Mouse (Mus musculus): ENCODE data around the gene Slc29a3. TPM values are rescaled to one million over a fixed set of nuclear protein-coding genes. Genes with fewer than 3 reads are reported as not detected.
"Not testable (repeated sequence)": the region's sequence is repeated elsewhere in the genome, so short reads cannot be mapped to it uniquely, and the experiment has no call there.

Gene Slc29a3
- polyA plus RNA-seq, 1 experiment: 24.4 TPM

DNA sequence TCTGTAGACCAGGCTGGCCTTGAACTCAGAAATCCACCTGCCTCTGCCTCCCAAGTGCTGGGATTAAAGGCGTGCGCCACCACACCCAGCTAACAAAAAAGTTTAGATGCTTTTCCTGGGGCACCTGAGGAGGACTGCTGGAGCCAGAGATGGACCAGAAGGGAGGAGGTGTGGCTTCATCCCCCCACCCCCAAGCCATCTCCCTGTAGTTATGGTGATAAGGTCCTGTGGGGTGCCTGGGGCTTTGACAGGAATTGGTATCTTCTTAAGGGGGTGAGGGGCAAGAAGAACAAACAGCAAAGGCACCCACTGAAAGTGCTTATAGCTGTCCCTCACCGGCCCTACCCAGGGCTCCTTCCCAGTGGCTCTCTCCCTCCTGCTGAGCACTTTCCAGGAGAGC, 25.7 kb downstream of the Slc29a3 start:
- DNase-seq (ENCODE audit: low read depth): no peak

DNA sequence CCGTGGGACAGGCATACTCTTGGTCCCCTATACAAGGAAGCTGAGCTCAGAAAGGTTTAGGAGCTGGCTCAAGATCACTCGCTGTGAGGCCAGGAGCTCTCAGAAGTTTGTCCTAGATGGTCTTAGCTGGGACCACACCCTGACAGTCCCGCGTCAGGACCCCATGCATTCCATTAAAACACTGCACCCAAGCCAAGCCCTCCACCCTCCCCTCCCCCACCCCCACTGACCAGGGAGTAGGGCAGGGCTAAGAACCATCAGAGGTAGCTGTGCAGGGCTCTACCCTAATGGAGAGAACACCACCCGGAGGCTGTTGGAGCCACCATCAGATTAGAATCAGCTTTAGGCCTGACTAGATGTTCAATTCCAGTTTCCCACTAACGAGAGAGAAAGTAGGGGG, 28.1 kb downstream of the Slc29a3 start:
- DNase-seq (ENCODE audit: low read depth): no peak

DNA sequence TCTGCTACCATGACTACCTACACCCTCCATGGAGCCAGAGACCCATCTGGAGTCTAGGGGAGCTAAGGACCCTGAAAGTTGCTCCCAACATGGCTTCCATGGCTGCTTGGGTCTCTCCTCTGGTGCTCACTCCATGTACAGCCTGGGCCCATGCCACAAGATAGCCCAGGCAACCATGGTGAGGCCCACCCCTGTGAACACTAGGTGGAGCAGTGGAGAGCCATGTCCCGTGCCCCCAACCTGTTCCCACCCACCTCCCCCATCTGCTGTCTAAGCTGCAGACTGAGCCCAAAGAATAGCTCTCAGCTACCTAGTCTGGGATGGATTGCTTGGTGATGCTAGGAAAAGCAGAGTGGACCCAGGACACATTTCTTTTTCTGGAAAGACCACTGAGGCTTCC, 29.2 kb downstream of the Slc29a3 start:
- DNase-seq (ENCODE audit: low read depth): no peak

DNA sequence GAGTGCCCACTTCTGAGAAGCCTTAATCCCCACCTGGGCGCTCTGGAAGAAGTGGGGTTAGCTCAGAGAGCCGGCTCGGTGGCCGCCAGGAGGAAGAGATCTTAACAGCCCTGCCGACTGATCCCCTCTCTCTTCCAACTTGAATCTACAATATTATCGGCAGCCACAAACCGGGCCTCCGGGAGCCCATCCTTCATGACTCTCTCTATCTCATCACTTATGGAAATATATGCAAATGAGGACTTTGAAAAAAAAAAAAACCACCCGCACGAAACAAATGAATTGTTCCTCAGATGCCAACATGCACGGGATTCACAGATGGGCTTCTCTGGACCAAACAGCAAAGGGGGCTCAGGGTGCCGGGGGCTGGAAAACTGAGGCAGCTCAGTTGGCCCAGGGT, 31.0 kb downstream of the Slc29a3 start:
- DNase-seq (ENCODE audit: low read depth): no peak

DNA sequence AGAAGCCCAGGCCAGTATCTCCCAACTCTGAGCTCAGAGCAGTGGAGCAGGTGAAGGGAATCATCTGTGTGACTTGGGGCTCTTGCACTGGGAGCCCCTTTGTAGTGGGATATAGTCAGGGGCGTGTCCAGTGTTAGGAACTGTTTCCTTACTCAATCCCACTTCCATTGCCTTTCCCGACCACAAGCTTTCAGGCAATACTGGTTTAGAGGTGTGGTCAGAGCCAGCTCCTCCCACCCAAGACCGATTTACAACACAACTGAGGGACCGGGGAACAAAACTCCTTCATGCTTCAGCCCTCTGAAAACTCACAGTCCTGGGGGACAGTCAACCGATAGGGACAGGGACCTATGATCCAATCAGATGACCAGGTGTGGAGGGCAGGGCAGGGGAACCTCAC, 32.1 kb downstream of the Slc29a3 start:
- DNase-seq (ENCODE audit: low read depth): no peak

DNA sequence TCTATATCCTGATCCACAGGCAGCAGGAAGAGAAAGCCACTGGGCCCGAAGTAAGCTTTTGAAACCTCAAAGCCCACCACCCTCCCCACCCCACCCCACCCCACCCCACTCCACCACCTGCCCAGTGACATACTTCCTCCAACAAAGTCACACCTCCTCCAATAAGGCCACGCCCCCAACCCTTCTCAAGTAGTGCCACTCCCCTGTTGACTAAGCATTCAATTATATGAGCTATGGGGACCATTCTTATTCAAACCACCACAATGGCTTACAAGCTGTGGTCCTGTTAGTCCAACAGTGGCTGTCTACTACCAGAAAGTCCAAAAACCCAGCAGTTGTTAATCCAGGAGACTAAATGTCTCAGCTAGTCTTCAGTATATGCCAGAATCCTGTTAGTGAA, 34.1 kb downstream of the Slc29a3 start:
- no peak for DNase-seq (ENCODE audit: low read depth)

DNA sequence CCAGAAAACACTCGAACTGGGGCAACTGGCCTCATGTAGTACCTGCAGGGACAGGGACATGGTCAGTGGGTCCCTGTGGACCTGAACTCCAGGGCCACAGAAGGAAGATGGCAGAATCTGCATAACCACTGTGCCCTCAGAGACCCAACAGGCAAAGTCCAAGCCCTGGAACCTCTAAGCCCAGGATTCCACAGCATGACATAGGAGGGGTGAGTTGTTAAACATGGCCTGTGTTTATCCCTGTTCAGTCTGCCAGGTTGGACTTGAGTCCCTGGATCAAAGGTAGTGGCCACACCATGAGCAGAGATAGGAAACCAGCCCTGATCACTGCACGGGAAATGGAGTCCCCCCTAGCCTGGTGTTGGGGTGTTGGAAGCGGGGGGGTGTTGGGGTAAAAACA, 36.1 kb downstream of the Slc29a3 start:
- no peak for DNase-seq (ENCODE audit: low read depth)

DNA sequence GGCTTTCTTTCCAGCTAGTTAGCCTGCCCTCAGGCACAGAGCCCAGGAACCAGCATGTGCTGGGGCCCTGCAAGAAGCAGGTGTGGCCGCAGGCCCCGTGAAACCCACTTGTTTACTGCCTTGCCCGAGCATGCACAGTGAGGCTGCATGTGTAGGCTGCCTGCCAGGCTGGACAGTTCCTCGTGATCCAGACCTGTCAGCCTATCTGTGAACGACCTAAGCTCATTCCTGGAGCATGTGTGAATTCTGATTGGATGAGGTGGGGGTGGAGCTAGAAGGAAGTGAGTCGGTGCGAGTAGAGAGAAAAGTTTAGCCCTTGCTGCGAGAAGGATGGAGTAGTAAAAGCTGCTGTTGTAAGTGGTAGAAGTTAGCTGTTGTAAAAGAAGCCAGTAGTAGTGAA, 40.3 kb downstream of the Slc29a3 start:
- not testable (repeated sequence) for DNase-seq (ENCODE audit: low read depth)

DNA sequence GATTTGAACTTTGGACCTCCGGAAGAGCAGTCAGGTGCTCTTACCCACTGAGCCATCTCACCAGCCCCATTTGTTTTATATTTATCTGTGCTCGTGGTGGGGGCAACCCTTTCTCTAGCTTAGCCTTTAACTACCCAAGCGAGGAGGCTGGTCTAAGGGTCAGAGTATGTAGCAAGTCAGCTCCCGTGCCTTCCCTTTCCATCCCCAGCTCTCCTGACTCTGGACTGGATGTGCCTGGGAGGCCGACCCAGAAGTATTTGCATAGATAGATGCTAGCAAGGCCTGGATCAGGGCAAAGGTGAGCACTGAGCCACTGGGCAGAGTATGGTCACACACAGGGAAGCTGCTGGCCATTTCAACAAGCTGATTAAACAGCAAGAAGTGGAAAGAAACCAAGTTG, 43.8 kb downstream of the Slc29a3 start:
- DNase-seq (ENCODE audit: low read depth): no peak

DNA sequence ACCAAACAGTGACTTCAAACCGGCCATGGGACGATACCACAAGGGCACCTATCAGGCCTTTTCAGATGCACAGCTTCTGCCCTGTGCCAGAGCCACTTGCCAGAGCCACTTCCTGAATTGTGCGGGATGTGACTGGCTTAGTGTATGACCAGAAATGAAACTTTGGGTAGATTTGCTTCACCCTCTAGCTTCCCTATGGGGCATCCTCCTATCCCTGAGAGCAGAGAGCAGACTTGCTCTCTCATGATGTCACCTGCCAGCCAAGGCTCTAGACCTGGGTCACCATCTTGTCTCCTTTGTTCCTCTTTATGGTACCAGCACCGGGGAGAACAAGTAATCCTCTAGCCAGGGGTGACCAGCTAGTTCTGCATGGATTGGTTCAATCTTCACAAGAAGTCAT, 46.3 kb downstream of the Slc29a3 start:
- DNase-seq (ENCODE audit: low read depth): no peak

DNA sequence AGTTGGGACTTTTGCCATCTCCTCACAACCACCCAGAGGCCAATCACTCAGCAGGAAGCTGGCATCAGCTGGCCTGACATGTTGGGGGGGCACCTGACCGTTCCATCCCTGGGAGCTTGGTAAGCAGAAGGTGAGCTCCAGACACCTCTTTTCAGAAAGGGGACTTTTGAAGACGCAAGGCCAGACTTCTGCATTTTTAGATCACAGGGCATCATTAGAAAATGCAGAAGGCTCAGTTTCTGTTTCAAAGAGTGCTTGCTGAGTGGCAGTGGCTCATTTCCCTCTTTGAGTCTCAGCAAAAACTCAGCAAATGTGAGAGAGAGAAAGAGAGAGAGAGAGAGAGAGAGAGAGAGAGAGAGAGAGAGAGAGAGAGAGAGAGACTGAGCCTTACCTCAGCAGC, 47.5 kb downstream of the Slc29a3 start:
- no peak for DNase-seq (ENCODE audit: low read depth)

DNA sequence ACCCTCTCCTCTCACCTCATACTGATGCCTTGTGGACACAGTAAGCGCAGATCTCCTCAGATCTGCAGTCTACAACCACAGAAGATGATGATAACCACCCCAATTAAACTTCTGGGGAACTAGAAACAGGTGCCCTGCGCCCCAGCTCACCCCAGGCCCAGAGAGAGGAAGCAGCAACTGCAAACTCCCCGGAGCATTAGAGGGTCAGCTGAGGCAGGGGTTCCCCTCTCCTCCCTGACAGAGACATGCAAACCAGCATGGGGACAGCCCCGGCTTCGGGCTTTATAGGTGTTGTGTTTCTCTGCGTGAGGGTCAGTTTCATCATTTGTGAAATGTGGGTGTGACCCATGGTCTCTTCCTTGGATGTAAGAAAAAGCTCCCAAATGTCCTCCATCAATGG, 54.8 kb downstream of the Slc29a3 start:
- DNase-seq (ENCODE audit: low read depth): no peak

DNA sequence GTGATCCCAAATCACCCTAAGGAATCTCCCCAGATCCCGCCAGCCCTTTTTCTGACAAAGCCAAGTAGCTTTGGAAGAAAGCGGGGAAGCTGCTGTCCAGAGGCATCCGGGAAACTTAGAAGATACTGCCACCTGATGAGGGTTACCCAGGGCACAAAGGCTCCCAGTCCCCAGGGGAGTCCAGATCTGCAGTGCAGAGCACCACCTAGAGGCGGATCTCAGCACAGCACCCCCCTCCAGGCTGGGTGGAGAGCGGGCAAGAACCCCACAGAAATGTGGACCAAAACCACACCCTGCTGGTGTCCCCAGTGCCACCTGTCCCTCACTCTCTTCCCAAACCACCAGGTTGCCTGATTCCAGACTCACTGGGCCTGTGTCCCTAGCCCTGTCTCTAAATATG, 55.6 kb downstream of the Slc29a3 start:
- DNase-seq (ENCODE audit: low read depth): no peak

DNA sequence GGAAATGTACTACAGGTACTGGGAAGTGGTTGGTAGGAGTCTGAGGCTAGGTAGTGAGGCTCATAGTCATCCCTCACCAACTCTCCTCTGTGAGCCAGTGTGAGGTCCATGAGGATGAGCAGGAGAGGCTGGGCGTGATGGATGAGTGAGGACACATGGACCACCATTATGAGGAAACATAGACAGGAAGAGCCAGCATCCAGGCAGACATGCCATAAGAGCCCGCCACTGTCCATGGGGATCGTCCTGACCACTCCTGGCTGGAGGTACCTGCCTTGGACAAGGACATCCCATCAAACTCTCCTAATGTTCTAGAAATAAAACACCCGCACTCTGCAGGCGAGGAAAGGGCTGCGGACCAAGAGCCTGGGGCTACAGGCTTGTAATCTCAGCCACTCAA, 56.2 kb downstream of the Slc29a3 start, which contains the start of gene Cdh23:
Cdh23 (minus strand) TSS at position 101 of the 400 bp plus-strand sequence.
- no peak for DNase-seq (ENCODE audit: low read depth)

DNA sequence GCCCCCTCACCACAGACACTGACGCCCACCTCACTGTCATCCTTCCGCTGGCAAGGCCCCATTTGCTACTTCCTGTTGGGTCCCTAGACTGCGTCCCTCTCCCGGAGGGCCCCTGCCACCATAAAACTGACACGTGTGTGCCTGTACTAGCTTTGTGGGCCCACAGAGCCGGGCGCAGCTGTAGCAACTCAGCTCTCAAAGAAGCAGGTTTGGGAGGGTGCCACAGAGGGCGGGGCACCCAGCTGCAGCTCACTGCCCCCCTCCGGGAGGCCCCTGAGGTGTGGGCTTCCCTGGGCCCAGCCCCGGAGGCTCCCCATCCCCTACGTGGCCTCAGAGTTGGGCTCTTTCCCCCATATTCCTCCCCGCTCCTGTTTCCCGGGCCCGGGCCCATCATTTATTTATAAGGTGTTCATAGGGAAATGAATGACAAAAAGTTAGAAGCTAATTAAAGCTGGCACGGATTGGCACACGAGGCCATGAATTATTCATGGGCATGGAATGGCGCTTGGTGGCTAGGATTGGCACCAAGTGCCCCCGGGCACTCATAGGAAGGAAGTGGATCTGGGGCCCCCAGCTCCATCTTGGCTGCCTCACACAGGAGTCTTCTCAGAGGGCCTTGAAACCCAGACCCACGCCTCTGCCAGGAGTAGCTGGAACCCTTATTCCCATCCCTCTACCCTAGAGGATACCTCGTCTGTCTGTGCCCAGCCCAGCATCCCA, 60.8 kb downstream of the Slc29a3 start:
- no peak for DNase-seq (ENCODE audit: low read depth)

DNA sequence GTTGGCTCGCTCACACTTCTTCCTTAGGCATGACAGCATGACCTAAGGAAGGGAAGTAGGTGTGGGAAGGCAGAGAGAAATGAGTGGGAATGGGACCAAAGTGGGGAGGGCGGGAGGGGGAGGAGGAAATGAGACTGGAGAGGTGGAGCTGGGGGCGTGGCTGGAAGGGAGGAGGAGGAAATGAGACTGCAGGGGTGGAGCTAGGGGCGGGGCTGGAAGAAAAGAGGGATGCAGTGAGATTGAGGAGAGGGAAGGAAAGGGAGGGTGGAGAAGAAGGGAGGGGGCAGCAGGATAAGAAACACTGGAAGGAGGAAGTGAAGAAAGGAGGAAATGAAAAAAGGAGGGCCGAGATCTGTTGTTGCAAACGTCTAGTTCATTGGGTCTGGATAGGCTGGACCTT, 61.6 kb downstream of the Slc29a3 start:
- DNase-seq (ENCODE audit: low read depth): no peak

DNA sequence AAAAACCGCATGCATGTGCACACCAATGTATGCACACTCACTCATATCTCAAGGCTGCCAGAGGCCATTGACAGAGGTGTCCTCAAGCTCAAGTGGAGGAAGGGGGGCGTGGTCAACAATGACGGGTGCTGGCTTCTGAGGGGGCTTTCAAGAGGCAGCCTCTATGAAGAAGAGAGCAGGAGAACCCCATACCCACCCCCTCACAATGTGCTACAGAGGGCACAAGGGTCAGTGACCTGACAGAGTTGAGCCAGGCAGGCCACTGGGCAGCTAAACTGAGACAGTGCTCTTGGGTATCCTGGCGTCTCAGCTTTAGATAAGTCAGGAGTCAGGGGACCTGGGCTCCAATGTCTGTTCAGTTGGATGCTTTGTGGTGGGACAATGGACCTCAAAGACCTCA, 63.2 kb downstream of the Slc29a3 start:
- DNase-seq (ENCODE audit: low read depth): no peak

DNA sequence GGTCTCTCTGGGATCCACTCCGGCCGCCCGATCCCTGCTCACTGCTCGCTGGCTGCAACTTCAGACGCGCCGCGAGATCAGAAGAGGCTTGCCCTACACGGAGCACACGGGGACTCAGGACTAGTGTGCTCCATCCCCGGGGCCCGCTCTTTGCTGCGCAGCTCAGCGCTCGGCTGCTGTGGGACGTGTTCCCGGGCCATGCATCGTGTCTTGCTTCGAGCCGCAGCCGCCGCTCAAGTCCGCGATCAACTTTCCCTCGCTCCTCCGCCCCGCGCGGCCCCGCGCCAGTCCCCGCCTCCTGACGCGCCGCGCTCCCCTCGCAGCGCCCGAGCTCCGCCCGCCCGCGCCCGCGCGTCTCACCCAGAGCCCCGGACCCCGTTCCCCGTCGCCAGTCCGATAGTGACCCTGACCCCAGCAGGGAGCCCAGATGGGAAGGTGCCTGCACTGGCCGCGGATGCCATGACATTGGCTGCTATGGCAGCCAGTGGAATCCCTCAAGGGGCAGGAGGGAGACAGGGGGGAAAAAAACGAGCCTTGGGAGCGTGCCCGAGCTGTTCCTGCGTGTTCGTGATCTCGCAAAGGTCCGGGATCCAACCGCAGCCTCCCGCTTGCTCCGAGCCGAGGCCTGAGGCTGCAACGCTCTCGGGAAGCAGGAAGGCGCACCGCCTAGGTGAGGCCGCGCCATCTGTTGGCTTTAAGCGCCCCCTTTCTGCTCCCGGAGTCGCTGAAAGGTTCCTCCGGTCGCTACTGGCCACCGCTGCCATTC, 65.4 kb downstream of the Slc29a3 start:
- DNase-seq (ENCODE audit: low read depth): no peak

DNA sequence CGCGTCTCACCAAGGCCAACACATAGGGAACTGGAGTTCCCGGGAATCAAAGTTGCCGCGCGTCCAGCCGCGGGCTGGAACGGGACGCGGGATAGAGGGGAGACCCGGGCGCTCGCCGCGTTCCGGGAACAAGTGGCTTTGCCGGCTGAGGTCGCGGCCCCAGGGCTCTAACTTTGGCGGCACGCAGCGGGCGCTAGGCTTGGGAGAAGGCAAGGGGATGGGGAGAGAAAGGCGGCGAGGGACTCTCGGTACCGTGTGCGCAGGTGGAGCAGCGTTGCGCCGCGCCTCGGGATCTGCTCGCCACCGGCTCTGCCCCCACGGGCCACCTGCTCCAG, 66.0 kb downstream of the Slc29a3 start:
- no peak for DNase-seq (ENCODE audit: low read depth)

DNA sequence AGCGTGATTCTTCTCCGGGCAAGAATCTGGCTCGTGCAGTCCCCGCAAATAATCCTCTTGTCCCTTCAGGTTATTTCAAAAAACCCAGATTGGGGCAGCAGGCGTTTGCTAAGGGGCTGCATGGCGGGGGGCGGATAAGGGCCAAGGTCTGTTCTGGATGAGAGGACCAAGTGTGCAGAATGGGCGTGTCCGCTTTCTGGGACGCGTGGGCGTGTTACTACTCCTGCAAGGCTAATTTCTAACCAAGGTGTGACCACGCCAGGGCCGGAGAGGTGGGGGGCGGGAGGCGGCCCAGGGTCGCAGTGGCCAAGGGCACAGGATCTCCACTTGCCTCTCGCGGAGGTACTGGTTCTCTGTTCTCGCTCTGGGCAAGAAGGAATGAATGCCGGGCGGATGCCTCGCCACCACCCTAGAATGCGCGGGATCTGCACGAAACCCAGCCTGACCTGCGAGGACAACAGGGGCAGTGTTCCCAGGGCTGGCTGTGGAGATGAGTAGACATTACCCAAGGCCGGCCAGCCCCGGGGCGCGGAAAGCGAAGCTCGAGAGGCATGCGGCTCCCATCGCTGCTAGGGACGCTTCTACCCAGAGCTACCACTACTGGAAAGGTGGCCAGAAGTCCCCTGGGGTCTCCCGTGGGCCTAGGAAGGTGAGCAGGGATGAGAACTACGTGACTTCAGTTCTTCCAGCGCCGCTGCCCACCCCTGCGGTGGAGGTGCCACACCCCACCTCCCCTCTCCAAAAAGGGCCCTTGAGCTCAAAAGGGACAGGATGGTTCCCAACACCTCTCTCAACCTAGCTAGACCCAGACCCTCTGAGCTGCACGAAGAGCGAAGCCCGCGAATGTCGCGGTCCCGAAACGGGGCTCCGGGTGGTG, 66.6 kb downstream of the Slc29a3 start:
- no peak for DNase-seq (ENCODE audit: low read depth)

DNA sequence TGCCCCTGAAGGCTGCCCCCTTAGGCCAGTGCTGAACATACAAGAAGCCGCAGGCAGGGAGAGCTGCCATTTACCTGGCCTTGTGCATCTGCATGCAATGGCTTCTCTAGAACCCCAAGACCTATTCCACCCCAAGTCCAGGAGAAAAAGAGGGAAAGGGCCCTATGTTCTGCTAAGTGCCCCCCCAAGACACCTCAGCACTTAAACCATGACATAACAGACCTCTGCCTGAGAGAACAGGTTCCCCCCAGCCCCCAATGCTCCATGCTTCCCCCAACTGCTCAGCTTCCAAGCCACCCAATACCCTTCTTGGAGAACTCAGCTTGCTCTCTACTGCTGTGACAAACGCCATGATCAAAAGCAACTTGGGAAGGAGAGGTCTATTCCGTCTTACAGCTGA, 73.7 kb downstream of the Slc29a3 start:
- no peak for DNase-seq (ENCODE audit: low read depth)

DNA sequence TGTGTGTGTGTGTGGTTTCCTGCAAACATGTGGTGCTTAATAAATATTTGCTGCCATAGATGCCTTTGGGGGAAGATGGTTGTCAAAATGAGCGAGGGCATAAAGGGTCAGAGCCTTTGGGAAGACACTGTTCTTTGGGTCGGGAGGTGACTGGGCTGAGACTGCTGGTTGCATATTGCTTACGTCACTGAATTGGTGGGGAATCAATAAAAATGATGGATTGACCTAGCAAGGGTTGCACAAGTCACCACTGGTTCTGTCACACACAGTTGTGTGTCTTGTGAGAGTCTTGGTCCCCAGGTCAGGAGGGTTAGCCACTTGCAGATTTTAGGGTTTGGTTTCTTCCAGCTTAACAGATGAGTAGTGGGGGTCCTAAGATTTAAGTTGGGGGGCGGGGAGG, 75.3 kb downstream of the Slc29a3 start:
- DNase-seq (ENCODE audit: low read depth): no peak

DNA sequence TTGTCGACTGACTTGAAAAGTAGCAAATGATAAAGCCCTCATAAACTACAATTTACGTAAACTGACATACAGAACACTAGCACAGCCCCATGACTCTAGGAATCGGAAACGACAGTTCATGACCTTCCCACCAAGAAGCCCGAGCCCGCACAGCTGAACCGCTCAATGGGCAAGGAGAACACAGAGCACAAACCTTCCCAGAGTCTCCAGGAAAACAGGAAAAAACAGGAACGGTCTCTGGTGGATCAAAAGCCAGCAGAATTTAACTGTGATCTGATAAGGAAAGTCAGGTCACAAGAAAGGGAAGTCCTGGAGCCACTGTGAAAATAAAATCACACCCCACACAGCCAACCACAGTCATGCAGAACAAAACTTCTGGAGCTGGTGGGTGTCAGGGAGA, 82.4 kb downstream of the Slc29a3 start:
- DNase-seq (ENCODE audit: low read depth): no peak

Data from gonadal fat pad, adult 2 months (tissue).